Mouse (Mus musculus): ENCODE data around the gene Foxl2.

The Foxl2 gene

DNA sequence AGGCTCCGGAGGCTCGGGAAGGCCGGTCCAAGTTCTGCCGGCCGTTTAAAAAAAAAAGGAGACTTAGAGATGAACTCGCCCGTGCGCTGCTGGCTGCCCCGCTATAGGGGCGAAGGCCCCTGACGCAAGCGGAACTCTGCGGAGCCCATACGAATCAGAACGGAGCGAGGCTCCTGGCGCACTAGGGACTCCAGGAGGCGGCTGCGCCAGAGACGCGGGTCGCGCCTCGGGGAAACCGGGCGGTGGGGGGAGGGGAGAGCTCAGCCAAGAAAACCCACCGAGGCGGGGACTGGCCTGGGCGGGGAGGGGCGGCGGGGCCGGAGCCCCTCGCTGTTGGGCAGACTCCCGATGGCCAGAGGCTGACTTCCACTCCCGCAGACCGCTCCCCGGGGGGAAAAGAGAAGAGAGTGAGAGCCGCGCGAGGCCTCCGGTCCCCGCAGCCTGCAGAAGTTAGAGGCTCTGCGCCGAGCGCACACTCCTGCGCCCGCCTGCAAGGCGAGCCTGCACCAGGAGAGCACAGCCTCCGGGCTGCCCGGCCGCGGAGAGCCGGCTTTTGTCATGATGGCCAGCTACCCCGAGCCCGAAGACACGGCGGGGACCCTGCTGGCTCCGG is at the start of gene Foxl2:
Foxl2 (plus strand) TSS at position 186 of the 613 bp plus-strand sequence.
- DNase-seq (ENCODE audit: low read depth) = no peak

DNA sequence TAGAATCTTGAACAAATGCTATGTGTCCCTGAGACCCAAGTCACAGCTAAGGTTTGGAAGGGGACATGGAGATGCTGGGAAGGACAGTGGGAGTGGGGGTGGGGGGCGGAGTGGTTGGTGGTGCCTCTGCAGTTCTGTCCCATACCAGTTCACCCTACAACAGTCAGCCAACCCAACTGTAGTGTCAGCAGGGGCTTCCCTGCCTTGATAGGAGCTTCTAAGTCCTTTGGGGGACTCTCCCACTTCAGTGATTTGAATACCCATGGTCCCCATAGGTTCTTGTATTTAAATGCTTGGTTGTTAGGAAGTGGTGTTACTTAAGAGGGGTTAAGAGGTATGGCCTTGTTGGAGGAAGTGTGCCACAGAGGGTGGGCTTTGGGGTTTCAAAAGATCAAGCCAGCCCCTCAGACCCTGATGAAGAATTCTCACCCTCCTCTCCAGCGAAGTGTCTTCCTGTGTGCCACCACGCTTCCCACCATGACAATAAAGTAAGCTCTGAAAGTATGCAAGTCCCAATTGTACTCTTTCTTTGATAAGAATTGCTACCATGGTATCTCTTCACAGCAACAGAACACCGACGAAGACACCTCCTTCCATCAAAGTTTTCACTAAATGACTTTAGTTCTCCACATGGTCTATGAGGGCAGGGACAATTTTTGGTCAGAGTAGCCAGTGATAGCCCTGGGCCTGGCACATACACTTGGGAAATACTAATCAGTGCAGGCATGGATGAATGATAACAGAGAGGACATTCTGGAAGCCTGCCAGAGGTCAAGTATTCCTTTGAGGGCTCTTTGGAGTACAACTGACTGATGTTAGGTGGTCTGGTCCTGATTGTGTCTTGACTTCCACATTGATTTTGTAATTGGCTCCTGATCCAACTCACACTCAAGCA is 34.2 kb upstream of the Foxl2 start:
- DNase-seq (ENCODE audit: low read depth) = no peak

DNA sequence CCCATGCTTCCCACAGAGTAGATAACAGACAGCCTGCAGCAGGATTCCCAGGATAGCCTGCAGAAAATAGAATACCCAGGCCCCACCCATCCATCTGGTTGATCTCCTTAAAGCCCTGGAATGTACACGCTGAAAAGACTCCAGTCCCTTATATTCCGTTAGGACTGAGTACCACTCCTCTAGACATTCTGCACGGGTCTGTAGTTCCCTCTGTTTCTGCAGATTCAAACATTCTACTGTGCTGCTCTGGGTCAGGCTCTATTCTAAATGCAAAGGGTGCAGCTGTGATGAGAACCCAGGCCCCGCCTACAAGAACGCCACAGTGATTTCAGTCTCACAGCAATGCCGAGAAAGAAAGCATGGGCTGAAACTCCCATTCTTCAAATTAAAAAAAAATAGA is 32.0 kb upstream of the Foxl2 start:
- DNase-seq (ENCODE audit: low read depth) = no peak

DNA sequence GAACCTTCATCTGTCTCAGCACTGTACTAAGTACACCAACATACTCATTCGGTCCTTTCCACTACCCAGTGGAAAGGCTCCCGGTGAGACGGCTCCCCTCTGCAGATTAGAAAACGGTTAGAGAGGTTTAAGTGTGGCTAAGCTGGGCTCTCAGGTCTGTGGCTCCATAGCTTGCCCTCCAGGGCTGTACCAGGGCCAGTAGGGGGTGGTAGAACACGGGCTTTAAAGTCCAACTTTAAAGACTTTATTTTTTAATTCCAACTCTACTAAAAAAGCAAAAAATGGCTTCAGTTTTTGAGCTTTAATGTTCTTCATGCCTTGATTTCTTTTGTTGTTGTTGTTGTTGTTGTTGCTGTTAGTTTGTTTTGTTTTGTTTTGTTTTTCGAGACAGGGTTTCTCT is 30.9 kb upstream of the Foxl2 start:
- DNase-seq (ENCODE audit: low read depth) = no peak

DNA sequence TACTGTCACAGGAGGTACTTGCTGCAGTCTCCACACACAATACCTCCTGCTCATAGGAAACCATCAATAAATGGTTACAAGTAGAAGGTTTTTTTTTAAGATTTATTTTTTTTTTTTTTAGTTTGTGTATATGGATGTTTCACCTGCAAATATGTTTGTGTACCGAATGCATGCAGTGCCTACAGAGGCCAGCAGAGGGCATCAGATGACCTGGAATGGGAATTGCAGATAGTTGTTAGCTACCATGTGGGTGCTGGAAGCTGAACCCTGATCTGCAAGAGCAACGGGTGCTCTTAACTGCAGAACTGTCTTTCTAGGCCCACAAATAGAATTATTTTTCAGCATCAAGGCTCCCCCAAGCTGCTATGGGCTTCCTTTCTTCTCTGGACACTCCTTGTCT is 25.6 kb upstream of the Foxl2 start:
- peak; percentile 35 for DNase-seq (ENCODE audit: low read depth)

DNA sequence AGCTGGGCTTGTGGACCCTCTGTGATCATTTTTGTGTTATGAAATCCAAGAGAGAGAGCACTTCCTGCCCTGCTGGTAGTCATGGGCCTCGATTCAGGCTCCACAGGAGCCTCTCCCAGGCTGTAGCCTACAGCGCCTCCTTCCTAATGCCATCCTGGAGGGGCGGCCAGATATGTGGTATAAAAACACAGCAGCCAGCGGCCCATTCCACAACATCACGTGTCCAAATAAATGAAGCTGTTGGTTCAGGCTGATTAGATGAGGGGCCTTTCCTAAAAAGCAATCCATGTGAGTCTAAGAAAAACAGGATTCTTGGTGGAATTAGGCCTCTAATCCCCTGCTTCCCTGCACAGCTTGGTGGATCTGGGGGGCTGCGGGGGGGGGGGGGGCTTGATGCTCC is 22.2 kb upstream of the Foxl2 start:
- DNase-seq (ENCODE audit: low read depth) = no peak

DNA sequence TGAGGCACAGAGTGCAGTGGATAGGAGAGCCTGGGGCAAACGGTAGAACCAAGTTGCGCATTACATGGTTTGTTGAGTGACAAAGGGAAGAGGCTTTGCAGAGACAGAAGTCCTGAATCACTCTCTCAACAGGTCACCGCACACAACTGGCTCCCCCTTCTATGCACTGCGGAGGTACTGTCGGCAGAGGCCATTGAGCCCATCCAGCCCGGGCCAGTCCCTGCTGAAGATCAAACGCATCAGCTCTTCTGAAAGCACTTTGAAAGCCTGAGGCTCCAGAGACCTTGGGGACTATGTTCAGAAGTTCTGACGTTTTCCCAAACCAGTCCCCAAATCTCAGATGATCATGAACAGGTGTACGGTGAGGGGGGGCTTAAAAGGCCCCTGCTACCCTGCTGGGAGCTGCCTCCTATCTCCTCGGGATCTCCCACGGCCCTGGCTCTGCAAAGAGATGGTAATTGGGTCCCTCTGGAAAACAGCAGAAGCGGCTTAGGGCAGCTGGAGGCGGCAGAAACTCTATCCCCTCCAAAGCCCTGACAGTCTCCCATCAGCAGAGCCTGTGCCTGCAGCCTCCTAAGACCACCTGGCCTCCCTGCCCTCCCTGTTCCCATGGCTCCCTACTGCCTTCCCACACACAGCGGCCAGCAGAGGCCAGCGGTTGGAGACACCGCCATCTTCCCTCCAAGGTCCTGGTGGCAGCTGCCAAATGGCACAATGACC is 19.7 kb upstream of the Foxl2 start:
- DNase-seq (ENCODE audit: low read depth) = no peak

DNA sequence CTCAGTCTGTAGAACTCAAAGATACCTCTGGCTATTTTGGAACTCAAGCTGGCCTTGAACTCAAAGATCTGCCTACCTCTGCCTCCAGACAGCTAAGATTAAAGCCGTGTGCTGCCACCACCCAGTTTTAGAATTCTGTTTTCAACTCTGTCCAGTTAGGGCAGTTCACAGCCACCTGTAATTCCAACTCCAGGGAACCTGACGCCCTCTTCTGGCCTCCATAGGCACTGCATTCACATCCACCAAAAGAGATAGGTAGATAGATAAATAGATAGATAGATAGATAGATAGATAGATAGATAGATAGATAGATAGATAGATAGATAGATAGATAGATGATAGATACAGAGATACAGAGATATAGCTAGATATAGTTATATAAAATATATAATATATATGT is 15.8 kb upstream of the Foxl2 start:
- peak; percentile 5 for DNase-seq (ENCODE audit: low read depth)

DNA sequence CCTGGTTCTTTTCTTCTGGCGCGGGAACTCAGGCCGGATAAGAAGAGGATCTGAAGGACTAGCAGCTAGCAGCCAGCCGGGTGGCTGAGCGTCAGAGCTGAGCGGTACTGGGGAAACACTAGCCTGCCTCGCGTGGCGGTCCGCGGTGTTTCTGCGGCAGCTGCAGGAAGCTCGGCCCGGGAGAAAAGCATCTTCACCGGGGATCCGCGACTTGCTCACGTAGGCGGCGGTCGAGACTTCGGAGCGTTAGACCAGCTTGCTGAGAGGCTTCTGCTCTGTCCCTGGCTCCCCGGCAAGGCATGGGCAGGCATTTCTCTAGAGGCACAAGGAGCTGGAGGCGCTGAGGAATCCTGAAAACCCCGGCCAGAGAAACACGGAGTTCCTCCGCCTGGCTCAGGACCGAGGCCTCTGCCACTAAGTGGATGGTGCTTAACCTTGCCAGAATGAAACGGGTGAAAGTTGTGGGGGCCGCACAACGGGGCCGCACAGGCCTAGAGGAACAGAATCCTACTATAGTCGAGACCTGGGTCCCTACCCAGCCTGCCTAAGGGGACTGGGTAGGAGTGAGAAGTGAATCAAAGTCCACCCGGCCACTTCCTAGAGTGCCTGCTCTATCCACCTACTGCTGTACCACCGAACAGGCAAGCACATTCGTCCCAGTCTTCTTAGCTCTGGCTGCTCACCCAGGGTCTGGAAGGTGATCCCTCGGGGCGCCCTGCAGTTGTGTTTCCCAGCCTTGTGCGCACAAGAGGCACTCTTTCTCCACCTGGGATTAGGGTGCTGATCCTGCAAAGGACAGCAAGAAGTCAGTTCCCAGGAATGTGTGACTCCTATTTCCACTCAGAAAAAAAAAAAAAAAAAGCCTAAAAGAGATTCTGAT is 2.7 kb upstream of the Foxl2 start:
- peak; percentile 27 for DNase-seq (ENCODE audit: low read depth)

DNA sequence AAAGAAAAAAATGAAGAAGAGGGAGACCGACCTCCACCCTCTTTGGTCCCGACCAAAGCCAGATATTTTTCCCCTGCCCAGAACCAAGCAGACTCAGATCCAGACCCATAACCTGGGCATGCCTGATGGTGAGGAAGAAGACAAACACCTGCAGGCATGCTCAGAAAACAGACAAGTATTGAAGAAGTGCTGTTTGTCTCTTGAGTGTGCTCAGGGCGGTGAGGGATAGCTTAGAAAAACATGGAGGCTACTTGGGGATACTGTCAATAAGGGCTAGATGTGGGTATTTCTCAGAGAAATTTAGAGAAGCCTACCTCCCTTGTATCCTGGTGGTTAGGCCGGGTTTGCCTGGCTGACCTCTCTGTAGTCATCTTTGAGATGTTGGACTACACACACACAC is 1.8 kb upstream of the Foxl2 start:
- DNase-seq (ENCODE audit: low read depth) = no peak

DNA sequence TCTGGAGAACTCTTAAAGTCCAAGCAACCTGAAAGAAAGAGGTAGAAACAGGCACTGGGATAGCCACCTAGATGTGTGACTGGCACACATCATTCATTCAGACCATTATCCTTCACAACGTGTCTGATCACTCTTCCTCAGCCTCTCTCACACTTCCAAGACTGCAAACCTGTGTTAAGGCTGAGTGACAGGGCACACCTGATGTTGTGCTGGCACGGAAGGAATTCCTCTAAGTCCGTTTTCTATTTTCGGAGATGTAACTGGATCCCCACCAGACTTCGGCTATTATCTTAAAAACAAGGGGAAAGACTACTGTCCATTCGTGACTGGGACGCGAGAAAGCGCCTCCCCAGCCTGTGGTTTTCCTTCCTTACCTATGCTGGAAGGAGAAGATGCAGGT is 1.3 kb upstream of the Foxl2 start:
- no peak for DNase-seq (ENCODE audit: low read depth)

DNA sequence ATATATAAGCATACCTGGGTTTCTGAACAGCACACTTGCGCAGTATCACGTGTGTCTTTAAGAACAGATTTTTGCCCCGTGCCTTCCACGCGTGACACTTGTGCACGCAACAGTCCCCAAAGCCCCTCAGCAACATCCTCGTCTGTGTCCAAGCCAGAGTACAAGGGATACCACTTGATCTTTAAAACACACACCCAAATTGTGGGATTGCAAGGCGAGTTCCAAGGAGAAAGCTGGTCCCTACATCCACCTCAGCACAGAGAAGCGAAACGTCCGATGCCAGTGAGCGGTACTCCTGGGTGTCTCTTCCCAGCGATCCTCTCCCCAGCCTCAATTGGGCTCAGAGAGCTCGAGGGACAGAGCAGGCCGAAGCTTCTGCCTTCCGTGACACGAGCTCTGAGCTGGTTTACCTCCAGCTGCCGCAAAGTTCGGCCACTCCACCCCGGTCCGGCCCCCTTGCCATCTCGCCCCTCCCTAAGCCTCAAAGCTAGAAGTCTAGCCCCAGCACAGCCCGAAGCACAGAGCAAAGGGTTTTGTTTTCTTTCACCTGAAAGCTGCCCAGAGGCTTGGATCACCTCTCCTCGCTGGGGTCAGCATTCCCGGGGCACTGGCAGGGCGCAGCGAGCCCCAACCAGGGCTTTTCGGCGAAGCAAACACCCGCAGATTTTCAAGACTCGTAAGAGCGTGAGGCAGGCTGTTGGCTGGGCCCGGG is 541 bp upstream of the Foxl2 start:
- no peak for DNase-seq (ENCODE audit: low read depth)

DNA sequence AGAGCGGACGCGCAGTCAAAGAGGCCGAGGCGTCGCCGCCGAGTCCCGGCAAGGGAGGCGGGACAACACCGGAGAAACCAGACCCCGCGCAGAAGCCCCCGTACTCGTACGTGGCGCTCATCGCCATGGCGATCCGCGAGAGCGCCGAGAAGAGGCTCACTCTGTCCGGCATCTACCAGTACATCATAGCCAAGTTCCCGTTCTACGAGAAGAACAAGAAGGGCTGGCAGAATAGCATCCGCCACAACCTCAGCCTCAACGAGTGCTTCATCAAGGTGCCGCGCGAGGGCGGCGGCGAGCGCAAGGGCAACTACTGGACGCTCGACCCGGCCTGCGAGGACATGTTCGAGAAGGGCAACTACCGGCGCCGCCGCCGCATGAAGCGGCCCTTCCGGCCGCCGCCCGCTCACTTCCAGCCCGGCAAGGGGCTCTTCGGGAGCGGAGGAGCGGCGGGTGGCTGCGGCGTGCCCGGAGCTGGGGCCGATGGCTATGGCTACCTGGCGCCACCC is 682 bp downstream of the Foxl2 start:
- DNase-seq (ENCODE audit: low read depth) = peak; percentile 39

DNA sequence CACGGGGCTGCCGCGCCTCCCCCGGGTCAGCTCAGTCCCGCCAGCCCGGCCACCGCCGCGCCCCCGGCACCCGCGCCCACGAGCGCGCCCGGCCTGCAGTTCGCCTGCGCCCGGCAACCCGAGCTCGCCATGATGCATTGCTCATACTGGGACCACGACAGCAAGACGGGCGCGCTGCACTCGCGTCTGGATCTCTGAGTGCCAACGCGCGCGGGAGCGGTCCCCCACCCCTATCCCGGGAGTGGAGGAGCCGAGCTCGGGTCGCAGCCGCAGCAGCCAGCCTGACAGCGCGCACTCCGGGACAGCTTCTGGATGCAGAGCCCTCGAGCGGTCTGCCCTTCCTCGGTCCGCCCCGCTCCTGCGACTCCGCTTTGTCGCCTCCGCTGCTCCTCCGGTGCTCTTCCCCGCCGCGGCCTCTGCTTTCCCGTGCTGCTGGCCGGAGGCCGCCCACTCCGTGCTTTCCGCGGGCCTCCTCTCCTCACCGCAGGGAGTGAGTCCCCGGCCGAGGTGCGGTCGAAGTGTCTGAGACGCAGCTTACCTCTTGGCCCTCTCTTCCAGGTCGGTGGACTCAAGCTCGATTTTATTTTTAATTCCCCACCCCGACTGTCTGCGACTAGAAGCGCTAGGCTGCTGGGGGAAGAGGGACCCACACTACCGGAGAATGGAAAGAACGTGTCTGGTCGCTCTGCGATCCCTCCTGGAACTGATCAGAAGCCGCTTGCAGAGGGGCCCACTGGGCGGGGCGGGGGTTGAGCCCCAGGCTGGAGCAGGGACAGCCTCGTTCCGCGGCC is 1.7 kb downstream of the Foxl2 start:
- DNase-seq (ENCODE audit: low read depth) = peak; percentile 29

DNA sequence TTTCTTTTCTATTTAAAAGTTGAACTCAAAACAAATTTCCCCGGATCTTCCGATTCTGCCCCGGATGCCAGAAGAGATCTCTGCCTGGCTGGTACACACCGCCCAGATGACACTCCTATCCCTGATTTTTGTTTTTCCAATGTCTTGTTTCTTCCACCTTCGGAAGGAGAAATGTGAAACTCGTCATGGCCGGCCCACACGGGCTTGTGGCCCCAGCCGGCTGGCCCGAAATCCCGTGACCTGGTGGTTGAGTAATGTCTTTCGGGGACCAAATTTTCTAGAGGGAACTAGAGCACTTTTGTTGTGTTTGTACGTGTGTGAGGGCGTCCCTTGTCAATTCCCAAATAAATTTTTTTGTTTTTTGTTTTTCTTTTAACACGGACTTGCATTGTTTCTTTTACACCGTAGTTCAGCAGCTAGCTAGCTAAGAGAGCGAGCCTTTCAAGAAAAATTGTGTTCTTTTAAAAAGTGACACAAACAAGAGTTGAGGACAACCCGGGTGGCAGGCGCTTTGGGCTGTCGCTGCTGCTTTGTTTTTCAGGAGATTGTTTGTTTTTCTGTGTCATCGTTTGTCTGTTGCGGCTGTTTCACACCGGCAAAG is 2.8 kb downstream of the Foxl2 start:
- DNase-seq (ENCODE audit: low read depth) = no peak

DNA sequence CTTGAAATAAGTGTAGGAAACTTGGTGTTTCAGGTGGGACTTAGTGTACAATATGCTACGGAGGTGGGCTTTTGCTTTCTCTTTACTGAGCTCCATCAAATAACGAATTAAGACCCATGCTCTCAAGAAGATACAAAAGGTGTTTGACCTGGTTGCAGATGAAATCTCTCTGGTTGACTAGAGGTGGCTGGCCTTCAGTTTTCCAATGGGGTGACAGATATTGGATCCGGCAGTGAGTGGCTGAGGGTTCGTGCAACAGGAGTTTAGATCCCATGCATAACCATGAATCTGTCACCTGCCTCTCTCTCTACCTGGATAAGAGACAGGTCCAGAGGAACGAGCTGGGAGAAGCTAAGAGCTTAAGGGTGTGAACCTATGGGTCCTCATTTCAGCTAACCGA is 3.5 kb downstream of the Foxl2 start:
- DNase-seq (ENCODE audit: low read depth) = no peak

DNA sequence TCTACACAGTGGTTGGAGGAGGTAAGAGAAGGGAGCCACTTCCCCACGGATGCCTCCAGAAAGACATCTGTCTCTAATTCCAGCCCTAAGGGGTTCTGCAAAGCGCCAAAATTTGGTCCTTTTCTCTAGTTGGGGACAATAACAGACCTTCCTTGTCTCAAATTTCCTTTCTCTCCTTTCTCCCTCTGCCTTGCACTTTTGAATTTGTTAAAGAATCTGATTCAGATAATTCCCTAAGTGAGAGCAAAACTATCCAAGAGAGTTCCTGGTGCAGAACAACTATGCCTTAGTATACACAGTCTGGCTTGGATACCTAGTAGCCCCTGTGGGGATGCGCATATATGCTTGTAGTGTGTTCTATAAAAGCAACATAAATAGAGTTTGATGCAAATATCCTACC is 4.8 kb downstream of the Foxl2 start:
- peak; percentile 1 for DNase-seq (ENCODE audit: low read depth)

DNA sequence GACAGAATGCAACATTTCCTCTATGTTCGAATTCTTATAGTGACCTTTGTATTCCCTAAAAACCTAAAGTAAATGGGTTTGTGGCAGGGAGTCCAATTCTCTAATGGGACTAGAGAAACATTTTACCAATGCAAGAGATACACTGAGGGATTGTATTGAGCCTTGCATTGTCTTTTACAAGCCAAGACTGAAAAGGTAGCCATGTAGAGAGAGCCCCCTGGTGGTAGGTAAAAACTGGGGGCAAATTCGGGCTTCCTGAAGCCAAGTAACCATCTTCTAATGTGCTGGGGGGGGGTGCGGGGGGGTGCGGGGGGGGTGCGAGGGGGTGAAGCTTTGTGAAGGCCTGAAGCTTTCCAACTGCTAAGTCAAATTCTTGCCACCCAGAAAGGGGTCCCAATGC is 5.3 kb downstream of the Foxl2 start:
- peak; percentile 39 for DNase-seq (ENCODE audit: low read depth)

DNA sequence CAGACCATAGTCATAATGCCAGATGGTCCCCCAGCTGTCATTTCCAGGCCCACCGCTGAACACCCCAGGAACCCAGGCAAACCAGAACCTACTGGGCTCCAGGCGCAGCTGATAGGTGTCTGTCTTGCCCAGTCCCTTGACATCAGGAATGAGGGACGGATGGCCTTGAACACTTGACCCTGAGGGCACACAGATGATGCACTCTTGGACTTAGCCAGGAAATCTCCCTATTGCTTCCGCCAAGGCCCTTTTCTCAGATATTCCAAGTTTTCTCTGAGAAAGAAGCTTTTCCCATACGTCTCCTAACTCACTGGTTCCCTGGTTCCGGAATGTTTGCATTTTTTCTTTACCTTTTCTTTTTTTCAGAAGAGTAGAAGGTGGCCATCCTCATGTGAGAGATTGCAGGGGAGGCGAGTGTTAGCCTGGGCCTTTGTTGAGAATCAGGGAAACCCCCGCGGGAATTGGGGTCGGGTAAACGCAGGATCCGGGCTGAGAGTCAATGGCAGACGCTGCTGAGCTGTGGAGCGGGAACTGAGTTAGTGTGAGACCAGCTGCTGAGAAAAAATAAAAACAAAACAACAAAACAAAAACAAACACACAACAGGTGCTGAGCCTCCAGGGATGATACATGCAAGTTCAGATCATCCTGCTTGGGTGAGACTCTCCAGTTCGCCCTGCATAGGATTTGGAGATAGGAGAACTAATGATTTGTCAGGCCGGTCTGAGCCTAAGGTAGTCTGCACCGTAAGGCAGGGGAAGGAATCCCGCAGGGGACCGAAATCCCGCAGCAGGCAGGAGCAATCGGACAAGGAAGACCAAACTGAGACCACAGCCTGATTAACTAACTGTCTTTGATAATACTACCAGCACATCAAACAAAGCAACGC is 6.7 kb downstream of the Foxl2 start:
- peak; percentile 3 for DNase-seq (ENCODE audit: low read depth)

Measured in induced T-regulatory cell, adult 2 months (primary cell).